Mouse (Mus musculus) liver, embryonic 14.5 days (tissue): ENCODE measurements around the gene Cd79b.

Experiments
- CTCF ChIP-seq: IDR thresholded peaks from 2 replicates; pipeline ENCODE4 v1.5.1; 2016; ENCODE audit warnings: antibody characterized with exemption, low read depth, control low read depth
- EP300 ChIP-seq: IDR thresholded peaks from 2 replicates; pipeline ENCODE4 v1.6.1; 2016; ENCODE audit warnings: antibody characterized with exemption, low read depth

- TF ChIP-seq CTCF (no peak), EP300 (no peak)
Measured at GRCm38 (mm10) chr11:106308162-106308561, 6.4 kb downstream of the Cd79b start.
